Mouse (Mus musculus): ENCODE measurements at regions not wholly inside any gene's neighbourhood (a gene's known extent, or its start where the extent isn't known, plus 50 kb on each side); places are given as distances from the start of the nearest gene placed in this dataset.

DNA sequence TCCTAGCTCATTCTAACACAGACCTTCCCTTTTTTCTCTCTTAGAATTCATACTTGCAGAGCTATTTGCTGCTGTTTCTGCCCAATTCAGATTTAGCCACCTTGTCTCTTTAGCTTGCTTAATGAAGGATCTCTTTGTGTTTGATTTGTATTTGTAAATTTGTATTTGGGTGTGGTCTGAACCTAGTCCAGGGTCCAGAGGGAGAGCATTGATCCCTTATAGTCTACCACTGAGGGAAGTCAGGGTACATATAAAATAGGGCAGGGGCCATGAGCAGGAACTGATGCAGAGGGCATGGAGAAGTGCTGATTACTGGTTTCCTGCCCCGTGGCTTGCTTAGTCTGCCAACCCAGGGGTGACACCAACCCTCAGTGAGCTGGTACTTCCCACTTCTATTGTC, 508.7 kb downstream of the Tm4sf1 start:
- no peak for DNase-seq (ENCODE audit: low spot score in 2 of 2)

DNA sequence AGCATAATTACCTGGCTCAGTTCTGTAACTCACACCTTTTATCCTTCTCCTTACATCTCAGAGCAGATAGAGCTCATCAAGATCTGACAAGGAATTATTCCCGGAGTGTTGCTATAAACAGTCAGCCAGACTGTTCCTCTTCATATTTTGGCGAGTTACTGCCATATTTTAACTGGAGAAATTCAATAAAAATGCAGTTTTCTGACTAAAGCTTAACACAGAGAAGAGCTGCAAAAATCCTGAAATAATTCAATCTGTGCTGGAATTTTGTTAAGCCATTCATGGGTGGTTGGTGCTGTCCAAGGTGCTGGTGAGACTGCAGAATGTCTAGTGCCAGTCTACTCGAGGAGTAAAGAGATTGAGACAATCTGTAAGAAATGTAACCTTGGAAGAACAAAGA, 512.6 kb downstream of the Tm4sf1 start:
- DNase-seq (ENCODE audit: low spot score in 2 of 2): no peak

DNA sequence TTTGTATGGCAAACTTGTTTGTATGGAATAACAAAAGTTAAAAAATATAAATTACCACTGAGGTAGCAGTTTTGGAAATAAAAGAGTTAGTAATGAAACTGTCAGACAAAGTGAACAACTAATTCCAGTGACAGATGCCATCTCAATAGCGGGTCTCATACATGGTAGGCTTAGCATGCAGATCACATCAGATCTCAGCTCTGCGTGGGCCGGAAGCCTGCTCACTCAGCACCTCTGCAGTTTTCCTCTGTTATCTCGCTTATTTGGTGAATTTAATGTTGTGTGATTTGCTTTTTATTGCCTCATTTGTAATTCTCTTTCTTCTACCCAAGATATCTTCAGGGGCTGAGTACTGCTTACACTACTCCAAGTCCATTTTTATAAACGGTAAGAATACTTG, 527.9 kb downstream of the Tm4sf1 start:
- no peak for DNase-seq (ENCODE audit: low spot score in 2 of 2)

GRCm38 (mm10) chr3:56770225-56770624, 531.6 kb downstream of the Tm4sf1 start:
- no peak for DNase-seq (ENCODE audit: low spot score in 2 of 2)

DNA sequence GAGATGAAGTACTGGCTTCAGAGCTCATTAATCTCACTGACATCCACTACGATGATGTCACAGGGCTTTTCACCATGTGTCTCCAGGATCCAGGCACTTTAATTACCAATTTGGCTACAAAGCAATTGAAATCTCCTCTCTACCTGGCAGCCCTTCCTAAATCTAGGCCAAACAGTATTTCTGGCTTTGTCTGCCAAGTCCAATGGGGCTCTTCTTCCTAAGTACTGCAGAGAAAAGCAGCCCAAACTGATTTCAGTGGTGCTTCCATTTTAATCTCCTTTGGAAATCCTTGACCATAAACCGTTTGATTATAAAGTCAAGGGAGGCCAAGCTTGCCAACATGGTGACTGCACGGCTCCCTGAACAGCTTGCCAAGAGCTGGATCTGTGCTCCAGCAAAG, 534.7 kb downstream of the Tm4sf1 start:
- DNase-seq (ENCODE audit: low spot score in 2 of 2): no peak

- DNase-seq (ENCODE audit: low spot score in 2 of 2): no peak
These were observed 537.5 kb downstream of the Tm4sf1 start for GRCm38 (mm10) chr3:56764336-56764735.

- DNase-seq (ENCODE audit: low spot score in 2 of 2): no peak
These were observed 537.9 kb downstream of the Tm4sf1 start for GRCm38 (mm10) chr3:56763896-56764295.

DNA sequence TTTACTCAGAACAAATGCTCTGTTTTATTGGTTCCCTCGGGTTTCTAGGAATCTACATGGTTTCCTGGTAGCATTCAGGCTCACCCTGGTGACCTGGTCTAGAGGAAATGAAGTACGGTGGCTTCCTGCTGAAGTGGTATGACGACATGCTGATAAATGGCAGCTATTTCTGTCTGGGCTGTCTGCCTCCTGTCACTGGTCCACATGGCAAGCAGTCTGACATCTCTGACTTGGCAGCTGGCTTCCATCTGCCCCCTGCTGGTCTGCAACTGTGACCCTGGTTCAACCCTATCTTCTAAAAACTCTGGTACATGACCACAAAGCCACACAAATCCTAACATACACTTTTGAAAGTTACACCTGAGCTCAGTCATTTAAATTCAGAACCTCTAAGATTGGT, 548.1 kb downstream of the Tm4sf1 start:
- DNase-seq (ENCODE audit: low spot score in 2 of 2): no peak

DNA sequence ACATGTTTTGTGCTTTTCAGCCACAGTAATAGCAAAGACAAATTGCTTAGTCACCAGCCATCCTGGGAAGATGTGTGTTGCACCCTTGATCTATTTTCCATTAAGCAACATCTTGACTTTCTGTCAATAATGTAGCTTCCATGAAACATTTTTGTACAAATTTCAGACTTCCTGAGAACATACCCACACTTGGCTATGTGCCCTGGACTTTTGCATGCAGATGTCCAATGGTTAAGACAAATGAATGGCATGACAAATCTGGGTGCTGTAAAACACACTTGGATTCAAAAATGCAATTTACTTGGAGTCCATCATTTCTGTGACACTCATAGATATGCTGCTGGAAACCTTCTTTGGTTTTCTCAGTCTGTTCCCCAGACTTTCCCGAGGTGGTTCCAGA, 549.9 kb downstream of the Tm4sf1 start:
- DNase-seq (ENCODE audit: low spot score in 2 of 2): no peak

GRCm38 (mm10) chr3:56740902-56741301, 557.4 kb upstream of the Nbea start:
- DNase-seq (ENCODE audit: low spot score in 2 of 2): no peak

- DNase-seq (ENCODE audit: low spot score in 2 of 2): no peak
These were observed 556.0 kb upstream of the Nbea start for GRCm38 (mm10) chr3:56739451-56739850.

- DNase-seq (ENCODE audit: low spot score in 2 of 2): no peak
These were observed 547.3 kb upstream of the Nbea start for GRCm38 (mm10) chr3:56730849-56731248.

DNA sequence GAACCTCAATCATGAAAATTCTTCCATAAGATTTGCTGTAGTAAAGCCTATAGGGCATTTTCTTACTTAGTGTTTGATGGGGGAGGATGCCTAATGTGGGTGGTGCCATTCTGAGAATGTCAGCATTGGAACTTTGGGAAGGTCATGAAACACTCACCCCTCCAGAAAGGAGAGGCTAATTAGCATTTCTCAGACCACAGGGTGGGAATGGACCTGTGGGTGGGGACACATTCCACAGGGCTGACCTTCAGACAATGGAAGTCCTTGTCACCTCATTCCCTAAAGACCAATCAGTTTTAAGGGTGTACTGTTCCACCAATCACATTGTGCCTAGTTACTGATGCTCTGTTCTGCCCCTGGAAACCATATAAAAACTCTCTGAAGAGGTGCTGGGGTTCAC, 541.5 kb upstream of the Nbea start:
- DNase-seq (ENCODE audit: low spot score in 2 of 2): no peak

DNA sequence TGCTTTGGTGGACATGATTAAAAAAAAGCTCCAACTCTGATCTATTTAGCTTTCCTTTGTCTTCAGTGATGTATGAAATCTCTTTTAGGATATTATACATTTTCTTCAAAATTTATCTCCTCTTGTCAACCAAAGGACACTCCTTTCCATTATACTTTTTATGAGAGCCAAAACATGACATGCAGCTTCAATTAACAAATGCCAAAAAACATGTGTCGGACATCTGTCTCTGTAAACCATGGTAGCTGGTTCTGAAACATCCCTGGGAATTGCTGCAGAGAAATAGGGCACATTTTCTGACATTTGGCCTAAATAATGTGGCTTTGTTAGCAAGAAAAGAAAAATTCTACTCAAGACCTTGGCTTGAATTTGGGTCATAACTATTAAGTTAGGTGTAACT, 524.8 kb upstream of the Nbea start:
- DNase-seq (ENCODE audit: low spot score in 2 of 2): no peak

DNA sequence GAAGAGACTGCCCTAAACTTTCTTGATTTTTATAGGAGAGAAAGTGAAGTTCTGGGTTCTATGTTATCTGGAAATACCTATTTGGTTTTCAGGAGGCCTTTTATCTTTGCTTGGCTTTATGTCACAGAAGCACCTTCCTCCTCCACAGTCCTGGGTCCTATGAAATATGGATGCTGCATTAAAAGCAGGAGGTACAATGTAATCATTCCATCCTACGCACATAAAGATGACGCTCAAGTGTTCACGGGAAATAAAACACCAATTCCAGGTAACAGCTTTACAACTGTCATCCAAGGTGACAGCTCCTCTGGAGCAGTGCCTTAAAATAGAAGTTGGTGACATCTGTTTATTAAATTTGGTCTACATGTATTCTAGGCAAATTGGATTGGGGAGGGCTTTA, 523.8 kb upstream of the Nbea start:
- DNase-seq (ENCODE audit: low spot score in 2 of 2): no peak

DNA sequence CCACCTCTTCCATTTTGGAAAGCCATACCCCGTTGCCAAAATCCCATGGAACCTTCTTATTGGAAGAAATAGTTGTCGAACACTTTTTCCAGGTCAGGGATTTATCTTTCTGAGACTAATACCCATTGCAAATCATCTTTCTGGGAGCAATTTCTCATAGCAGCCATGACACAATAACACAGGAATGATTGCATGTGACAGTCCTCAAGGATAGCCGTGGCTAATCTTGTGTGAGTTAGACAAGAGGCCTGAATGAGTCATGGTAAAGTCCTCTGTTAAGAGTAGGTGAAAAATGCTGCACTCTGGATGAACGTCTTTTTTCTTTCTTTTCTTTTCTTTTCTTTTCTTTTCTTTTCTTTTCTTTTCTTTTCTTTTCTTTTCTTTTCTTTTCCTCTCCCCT, 522.5 kb upstream of the Nbea start:
- DNase-seq (ENCODE audit: low spot score in 2 of 2): no peak

- no peak for DNase-seq (ENCODE audit: low spot score in 2 of 2)
These were observed 515.4 kb upstream of the Nbea start for GRCm38 (mm10) chr3:56698941-56699340.

GRCm38 (mm10) chr3:56698248-56698647, 514.7 kb upstream of the Nbea start:
- DNase-seq (ENCODE audit: low spot score in 2 of 2): no peak

DNA sequence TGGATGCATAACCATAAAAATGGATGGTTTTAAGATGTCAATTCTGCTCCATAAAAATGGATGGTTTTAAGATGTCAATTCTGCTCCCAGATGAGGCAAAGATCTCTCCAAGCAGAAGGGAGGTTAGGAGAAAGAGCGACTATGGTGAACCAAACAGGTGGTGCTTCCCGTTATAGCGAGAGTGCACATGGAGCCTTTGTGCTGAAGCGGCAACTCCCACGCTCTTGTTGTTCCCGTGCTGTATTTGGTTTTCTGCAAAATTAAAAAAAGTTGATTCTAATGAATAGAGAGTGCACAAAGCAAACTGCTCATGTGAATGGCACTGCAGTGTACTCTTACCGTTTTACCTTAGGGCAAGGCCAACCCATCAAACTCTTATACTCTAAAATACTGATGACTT, 497.5 kb upstream of the Nbea start:
- no peak for DNase-seq (ENCODE audit: low spot score in 2 of 2)

DNA sequence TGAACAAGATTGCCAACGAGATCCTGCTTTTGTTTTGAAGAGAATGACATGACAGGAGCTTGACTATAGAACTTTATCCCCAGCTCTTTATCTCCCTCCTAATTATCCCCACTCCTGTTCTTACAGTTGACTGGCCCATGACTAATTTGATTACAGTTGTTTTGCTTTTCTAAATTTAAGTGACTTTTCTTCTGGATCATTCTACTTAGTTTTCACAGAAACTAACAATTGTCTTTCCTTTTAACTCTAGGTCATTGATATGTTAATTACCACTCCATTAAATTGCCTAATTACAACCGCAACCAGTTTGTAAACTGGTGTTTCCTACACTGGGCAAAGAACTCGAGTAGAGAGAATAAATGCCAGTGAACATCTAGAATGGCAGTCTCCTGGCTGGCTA, 485.3 kb upstream of the Nbea start:
- DNase-seq (ENCODE audit: low spot score in 2 of 2): no peak

DNA sequence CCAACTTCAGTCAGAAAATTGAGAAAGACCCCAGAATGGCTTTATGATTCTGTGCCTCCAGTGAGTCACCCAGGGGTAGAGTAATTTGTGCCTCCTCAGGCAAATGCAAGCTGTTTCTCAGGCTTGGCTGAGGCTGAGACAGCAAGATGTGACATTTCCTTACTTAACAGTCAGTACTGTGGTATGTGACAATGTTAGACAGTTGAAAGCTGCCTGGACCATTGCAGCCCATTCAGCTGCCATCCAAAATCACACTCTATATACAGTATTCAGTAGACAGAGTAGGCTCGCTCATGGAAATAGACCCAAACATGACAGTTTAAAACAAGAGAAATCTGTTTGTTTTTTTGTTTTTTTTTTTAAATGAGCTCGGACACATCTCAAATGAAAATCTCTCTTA, 477.1 kb upstream of the Nbea start:
- no peak for DNase-seq (ENCODE audit: low spot score in 2 of 2)

- DNase-seq (ENCODE audit: low spot score in 2 of 2): no peak
These were observed 463.8 kb upstream of the Nbea start for GRCm38 (mm10) chr3:56647313-56647712.
